Mouse (Mus musculus) cerebellum, adult 2 months (tissue): ENCODE results near the gene Klhl18.

ENCODE experiments used
- CTCF ChIP-seq: fragments of 200-500 bp; IDR thresholded peaks from 2 replicates; pipeline ENCODE4 v1.5.1; 2011; ENCODE audit warnings: low read depth, mild to moderate bottlenecking, control low read depth, low read length, moderate library complexity, borderline replicate concordance; ENCODE audit not compliant: insufficient read depth
- POLR2A ChIP-seq: fragments of 200-500 bp; IDR thresholded peaks from 2 replicates; pipeline ENCODE4 v1.6.1; 2011; ENCODE audit warnings: low read length, control low read depth, borderline replicate concordance; ENCODE audit not compliant: insufficient read depth

- TF ChIP-seq POLR2A, result no peak
- TF ChIP-seq CTCF, result no peak
Measured at GRCm38 (mm10) chr9:110525737-110526136, 49.2 kb upstream of the Klhl18 start.
